Mouse (Mus musculus) kidney, adult 8-10 months (tissue): ENCODE data around the gene Bcl11b.

Experiments used
- DNase-seq, 2 experiments: peaks; one replicate each; pipeline ENCODE4 v3.0.0; 2022

The Bcl11b gene

DNA sequence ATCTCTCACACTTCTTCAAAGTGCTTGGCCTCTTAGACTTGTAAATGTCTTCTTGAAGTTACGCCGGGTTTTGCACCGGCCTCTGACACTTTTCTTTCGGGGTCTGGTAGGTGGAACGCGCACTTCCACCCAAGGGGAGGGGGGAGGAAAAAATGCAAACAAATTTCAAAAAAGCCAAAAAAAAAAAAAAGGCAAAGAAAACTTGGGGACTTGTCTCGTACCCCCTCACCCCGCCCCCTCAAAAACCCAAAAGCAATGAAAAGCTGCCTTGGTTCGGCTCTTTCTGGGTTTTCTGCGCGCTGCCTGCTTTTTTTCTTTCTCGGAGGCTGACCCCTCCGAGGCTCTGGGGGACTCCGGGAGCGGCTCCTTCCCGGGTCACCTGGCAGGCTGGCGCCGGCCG, at the start of gene Bcl11b:
TSS of gene Bcl11b (minus strand) at position 120 of the 400 bp plus-strand sequence.
- DNase-seq: no peak

DNA sequence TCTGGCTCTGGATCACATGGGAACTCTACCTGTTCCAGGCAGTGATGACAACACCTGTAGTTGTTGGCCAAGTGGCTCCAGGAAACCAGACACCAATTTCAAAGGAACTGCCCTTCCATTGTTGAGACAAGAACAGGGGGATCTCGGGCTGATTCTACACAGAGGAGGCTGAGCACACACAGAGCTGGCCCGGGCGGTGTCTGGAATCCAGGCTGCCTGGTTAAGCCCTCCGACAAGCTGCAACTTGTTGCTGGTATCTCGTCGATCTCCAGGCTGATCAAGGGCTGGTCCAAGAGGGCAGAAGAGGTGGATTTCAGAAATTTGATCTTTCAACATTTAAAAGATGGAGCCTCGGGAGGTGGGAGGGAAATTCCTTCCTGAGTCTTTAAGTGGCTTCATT, 47.6 kb upstream of the Bcl11b start:
- no peak for DNase-seq

DNA sequence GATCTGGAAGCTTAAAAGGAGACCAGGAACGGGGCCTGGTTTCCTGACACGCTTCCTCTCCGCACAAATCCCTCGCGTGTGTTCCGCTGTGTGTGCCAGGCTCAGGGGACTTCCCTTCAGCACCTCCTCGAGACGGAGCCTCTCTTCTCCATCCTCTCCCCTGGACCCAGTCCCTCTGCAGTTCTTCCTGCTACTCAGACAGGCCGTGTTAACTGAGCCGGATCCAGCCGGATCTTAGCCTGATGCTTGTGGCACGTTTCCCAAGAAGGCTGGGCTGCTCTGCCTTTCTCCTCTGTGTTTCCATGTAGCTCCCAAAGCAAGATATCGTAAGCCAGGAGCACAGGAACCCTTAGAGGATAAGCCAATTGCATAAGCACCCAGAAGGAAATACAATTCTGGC, 46.2 kb upstream of the Bcl11b start:
- DNase-seq: no peak

DNA sequence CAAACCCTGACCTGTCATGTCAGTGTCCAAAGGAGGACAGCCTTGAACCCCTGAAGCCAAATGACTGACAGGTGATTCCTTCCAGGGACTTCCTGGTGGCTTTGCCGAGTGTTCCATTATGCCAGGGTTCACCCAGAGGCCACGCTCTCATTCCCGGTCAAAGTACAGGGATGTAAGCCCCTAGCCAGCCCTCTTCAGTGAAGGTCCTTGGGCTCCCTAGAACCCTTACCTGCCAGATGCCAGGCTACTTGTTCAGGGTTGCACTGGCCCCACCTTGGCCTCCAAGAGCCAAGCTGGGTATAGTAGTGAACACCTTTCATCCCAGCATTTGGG, 38.8 kb upstream of the Bcl11b start:
- DNase-seq: peak; percentile 7 to 9

DNA sequence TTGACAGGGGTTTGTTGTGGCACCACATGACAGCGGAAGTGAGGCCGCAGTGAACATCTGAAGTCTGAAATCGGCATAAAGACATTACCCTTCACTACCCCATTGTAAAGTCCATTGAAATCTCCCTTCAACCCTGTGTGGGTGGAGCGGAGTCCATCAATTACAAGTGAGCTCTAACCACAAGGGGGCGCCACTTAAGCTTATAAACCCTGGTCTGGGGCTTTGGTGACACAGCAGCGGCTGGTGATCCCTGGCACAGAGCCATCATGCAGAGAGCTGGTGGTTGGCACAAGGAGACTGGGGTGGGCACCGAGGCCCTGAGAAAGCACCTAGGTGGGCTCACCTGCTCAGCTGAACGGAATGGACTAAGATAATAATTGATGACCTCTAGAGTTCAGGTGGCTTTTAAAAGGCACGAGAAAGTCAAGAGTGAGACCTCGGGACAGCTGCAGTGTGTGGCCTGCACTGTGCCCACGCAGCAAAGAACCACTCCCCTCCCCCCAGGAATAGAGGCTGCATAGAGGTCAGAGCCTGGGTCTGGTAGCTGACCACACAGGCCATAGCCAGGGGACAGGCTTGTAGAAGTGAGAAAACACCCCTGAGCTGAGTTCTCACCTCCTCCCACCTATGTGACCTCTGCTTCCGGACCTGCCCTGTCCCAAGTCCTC, 38.3 kb upstream of the Bcl11b start:
- DNase-seq: peak; percentile 47 to 69

DNA sequence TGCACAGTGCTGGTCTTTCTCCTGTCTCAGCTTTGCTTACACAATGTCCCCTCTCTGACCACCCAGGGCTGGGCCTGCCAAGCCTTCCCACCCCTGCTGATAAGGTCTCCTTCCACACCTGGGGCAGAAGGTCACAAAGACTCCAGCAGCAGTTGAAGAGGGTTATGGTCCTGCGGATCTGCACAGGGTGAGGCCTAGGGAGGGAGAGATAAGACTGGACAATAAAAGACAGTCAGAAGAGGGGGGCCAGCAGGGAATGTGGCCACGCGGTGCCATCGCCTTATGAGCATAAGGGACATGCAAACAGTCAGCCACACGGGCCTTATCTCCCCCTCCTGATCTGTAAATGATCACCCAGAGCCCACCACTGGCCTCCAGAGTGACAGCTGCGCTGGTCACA, 34.0 kb upstream of the Bcl11b start:
- no peak for DNase-seq

DNA sequence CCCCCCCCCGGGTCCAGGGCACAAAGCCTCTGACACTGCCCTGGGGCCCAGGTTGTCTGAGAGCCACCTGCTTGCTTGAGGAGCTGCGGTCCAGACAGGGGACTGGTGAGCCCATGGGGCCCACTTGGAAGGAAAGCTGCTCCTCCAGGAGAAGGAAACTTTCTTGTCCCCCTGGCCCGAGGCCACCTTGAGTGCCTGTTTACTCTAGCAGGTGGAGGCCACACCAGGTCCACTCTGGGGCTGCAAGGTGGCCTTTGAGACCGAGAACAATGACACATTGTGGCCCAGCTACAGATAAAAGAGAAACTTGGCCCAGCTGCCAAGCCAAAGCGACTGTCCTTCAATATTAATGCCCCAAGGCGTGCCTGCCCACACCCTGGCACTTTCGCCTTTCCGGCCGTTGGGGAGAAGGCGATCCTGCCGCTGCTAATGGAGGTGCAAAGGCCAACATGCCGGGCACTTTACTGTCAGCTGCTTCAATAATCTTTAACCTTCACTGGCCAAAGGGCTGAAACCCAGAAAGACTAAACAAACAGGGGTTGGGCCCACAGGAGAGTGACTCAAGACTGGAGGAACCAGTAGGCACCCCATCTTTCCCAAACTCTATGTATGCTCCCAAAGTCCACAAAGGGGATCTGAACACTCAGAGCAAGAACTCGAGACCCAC, 32.1 kb upstream of the Bcl11b start:
- peak; percentile 88 to 89 for DNase-seq

DNA sequence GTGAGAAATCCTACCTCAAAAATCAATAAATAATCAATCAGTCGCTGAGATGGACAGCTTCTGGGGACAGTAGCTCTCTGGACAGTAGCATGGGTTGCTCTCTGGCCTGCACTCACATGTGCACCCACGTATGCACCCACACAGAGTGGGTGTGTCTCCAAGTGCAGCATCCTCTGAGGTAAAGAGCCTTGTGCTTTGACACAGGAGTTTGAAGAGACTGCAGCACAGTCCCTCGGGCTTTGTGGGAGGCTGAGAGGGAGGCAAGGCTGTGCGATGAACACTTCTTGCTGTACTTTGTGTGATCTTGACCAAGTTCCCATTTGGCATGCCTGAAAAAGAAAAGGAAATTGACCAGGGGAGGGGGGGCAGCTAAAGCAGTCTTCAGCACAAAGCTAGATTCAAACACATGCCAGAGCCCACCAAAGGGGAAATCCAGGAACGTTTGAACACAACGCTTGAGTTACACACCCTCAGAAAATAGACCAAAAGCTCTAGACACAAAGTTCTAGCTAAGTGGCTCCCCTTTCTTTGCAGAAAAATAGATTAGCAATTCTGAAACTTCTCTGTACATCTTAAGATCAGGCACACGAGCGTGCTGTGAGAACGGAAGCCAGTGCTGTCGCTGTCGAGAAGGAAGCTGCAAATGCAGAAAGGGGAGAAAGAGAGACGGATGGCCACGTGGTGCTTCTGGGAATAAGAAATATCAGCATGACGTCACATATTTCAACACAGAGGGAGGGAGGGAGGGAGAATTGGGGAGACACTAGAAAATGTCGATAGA, 19.6 kb upstream of the Bcl11b start:
- no peak for DNase-seq

DNA sequence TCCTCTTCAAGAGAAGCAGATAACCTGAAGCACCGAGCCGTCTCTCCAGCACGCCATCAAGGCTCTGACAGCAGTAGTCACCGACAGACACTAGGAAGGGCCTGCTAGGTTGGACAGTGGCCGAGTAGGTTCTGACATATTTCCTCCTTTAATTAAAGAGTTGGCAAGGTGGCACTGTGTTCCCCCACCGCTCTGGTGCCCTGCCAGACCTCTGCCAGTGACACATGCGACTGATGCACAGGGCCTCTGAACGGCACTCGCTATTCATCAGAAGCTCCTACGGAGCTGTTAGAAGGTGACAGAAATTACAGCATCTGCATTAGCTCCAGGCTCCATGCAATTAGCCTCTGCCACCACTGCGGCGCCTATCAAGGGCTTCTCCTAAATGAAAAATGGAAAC, 8.6 kb upstream of the Bcl11b start:
- no peak for DNase-seq

DNA sequence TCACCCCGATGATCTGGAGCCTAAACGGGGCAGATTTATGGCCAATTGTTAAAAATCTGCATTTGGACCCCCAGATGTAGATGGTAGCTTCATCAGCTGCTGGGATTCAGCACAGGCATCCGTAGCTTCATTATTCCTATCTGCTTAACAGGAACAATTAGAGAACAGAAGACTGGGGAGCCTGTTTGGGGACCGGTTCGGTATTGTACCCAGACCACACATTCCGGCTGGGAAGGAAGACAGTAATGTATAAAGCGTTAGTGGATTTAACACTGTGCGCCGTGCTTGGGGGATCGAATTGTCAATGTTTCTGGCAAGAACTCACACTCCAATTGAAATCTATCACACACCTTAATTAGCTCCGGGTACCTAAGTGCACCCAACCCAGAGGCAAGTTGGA, 6.9 kb upstream of the Bcl11b start:
- DNase-seq: no peak

DNA sequence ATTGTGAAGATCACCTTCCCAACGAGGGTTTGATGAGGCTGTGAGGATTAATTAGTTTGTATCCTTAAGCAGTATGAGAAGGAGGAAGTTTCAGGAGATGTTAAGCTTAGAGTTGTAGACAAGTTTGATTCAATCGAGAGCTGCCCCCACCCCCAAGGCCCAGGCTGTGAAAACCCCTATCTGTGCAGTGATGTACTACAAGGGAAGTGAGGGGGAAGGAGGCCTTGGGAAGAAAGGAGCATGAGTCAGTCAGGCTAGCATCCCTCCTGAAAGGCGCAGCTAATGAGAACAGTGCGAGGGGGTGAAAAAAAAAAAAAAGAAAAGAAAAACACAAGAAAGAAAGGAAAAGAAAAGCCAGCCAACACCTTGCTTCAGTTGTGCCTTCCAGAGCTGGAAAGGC, 5.8 kb upstream of the Bcl11b start:
- no peak for DNase-seq

DNA sequence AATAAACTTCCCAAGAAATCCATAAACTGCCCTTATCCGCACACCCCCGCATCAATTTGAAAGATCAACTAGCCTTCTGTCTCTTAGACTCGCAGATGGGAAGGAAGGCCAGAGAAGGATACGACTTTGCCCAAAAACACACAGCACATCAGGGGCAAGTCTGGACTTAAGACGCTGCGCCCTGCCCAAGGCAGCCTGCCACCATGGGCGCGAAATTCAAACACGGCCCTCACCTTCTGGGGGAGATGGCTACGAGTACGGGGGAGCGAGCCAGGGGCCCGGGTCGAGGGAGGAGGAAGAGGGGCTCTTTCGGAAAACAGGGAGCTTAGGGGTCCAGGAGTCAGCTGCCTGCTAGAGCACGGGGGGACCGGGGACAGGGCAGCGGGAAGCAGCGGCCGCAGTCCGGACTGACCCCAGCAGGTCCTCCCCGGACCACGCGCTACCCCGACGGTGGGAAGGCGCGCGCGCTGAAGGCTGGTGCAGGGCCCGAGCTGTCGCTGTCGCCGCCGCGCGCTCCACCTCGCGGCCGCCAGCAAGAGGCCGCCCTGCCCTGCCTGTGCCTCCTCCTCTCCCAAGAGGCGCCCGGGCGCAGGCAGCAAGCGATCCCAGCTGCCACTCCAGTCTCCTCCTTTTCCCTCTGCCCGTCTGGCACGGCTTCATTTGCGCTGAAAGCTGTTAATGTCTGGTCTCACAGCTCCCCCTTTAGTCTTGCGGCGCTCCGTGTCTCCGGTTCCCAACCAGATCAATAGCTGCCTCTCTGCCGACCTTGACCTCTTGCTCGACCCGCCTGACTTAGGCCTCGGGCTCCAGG, 2.6 kb upstream of the Bcl11b start:
- peak; percentile 24 to 46 for DNase-seq

DNA sequence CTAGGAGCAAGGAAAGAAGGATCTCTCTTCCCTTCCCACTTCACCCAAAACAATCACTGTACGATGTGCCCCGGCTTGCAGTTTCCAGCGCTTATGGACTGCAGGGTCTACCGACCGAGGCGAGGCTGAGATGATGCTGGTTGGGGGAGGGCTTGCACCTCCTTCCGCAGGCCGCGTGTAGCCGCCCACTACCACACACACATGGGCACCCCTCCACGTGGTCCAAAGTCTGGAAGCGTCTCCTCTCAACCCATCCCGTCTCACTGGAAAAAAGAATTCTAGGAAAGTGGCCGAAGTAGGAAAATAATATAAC, 2.0 kb upstream of the Bcl11b start:
- DNase-seq: no peak

DNA sequence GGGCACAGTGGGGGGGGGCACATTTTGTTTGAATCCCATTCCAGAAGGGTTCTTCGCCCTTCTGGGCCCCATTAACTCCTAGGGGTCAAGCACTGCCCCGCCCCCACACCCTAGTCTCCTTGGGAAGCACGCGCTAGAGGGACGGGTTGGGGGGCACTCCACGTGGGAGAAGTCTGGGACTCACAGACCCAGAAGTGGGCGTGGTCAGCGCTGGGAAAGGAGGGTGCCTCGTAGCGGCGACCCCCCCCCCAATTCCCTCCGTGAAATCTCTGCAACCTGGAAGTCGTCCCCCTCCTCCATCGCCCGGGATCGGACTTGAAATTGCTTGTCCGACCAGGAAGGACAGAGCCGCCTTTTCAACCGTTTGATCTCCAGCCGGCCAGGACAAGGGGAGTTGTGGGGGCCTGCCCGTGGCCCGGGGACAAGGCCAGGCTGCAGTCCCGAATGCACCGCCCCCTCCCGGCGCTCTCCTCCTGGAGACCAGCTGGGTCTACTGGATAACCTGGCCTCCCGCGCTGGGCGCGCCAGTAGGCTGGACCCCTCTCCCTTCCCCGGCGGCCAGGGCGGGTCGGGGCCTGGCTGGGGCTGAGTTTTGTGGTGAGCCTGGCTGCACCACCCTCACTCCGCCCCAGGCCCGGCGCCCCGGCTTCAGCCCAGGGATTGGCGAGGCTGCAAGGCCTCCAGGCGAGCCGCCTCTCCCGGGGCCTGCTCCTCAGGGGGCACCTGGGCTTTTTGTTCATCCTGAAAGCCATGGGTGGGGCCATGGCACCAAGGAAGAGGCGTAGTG, 1.5 kb upstream of the Bcl11b start:
- DNase-seq: no peak

DNA sequence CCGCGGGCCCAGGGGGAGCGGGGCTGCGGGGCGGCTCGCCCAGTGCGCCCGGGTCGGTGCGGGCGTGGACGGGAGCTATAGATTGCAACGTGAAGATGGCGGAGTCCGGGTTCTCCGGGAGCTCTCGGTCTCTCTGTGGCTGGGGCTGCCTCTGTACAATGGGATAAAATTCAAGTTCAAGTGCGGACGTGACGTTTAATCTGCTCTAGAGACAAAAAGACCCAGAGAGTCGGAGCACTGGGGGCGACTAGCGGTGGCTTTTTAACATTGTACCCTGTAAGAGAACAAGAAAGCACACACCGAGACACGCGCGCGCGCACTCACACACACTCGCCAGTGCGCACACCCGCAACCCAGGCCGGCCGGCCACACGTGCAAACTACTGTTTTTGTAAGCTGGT, 526 bp upstream of the Bcl11b start:
- DNase-seq: peak in 1 of 2 experiments; percentile 44

DNA sequence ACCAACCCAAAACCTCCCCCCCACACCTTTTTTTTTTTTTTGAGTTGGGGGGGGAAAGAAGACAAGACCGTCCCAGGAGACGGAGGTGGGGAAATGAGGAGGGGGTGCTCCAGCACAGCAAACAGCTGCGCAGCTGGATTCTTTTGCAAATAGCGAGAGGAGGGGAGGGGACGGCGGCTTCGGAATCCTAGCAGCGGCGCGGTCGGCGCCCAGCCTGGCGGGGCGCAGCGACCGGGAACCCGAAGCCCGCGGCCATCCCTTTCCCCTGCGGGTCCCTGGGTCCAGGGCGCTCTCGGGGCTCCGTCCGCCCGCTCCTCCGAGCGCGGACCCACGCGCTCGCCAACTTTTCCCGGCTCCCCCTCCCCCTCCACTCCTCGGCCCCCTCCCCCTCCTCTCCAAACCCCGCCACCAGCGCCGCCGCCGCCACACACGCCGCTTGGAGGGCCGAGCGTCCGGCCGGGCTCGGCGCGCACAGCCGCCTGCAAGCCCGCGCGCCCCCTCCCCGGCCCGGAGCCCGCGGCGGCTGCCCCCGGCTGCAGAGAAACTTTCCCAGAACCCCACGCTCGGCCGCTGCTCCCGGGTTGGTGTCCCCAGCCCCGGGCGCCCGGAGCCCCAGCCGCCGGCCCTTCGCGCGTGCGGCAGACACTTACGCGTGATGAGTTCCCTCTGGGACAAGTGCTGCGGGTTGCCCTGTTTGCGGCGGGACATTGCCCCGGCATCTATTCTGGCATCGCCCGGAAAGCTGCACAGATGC, 789 bp downstream of the Bcl11b start:
- no peak for DNase-seq

DNA sequence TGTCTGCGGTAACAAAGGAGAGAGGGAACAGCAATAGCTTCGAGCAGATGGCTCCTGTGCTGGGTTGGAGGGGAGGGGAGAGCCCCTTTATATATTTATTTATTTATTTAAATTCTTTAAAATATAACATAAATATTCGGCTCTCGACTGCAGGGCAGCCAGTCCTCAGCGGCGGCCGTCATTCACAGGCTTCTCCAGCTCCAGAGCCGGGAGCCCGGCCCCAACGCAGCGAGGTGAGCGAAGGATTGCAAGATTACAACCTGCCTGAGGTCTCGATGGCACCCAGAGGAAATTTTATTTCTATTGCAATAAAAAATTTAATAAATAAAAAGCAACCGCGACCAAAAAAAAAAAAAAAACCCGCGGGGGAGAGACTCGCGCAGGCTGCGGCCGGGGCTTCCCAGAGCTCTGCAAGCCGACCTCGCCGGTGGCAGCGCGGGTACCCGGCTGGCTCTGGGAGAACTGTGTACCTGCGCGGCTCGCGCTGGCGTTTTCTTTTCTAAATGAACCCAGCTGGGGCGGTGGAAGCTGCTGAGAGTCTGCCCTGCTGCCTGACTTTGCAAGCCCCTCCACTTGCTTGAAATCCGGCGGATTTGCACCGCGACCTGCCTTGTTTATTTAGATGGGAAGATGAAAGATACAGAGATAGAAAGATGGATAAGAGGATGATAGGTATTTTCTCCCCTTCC, 1.6 kb downstream of the Bcl11b start:
- DNase-seq: no peak

DNA sequence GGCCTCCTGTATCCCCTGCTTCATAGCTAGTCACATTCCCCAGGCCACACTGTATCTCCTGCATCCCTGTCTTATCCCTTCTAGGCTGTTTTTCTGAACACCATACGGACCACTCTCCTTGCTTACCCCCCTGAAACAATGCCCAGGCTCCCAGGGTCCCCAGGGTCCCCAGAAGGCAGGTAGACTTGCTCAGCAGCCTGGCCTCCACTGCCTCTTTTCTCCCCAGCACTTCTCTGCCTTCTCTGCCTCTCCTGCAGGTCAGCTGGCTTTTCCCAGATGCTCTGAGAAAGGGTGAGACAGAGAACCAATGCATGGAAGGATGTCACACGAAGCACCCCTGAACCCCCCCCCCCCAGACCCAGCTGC, 2.7 kb downstream of the Bcl11b start:
- no peak for DNase-seq

DNA sequence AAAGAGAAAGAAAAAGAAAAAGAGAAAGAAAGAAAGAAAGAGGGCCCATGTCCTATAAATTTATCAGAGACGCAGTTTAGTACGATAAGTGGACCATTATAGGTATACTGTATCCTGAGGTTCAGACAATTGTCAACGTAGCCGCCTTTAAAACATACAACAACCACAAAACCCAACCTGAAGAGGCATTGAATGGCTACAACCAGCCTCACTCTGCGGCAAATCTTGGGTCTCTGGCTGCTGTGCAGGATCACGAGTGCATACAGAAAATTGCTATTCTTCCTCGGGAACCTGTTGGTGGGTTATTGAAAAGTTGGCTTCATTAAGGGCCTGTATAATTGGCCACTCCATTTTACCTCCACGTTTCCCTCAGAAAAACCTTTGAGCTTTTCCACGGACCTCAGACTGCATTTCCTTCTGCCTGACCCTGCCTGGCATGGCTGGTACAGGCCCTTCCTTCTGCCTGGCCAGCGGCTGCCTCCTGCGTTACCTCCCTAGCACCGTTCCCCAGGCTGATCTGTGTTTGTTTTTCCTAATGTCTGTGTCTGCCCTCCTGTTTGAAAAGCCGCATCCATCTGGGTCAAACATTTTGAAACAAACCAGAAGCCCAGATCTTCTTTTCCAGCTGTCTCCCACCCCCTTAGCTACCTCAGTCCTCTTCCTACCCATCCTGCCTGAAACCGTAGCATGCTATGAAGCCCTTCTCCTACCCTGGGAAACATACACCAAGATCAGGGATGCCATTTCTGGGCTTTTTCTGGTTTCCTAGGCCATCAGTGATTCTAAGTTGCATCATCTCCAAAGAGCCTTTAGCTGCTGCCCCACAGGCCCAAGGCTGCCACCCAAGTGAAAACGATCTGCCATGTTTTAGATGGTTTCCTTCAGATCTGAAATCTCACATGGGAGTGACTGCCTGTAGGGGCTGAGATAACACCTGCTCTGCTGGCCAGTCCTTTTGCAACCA, 3.4 kb downstream of the Bcl11b start:
- DNase-seq: no peak

DNA sequence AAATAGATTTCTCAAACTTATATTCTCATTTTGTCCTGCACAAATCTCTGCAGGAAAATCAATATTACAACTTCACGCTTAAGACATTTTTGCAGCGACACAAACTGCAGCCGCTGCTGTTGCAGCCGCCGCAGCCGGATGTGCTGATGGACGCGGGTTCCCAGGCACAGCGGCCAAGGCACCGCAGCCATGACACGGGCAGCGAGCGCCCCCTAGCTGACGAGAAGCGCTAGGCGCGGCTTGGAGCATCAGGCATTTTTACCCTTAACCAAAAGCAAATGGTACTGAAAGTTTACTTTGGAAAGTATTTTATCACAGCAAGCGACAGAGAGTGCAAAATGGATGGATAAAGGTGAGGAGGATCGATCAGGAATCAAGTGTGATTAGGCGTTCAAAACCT, 4.7 kb downstream of the Bcl11b start:
- peak; percentile 42 to 78 for DNase-seq
